Mouse (Mus musculus) heart, embryonic 13.5 days (tissue): ENCODE measurements at regions not wholly inside any gene's neighbourhood (a gene's known extent, or its start where the extent isn't known, plus 50 kb on each side); places are given as distances from the start of the nearest gene placed in this dataset.

ENCODE experiments used
- ATAC-seq: fragments of 200-750 bp; cut with Nextera tagmentation; 2 replicates; pipeline ENCODE4 v1.8.0; 2017; ENCODE audit warnings: moderate TSS enrichment; ENCODE audit not compliant: insufficient number of reproducible peaks, low FRiP score, low TSS enrichment; ENCODE audit errors: extremely low read depth
- H3K27ac ChIP-seq: fragments of 300-500 bp; sonication (generic); replicated peaks from 2 replicates; pipeline ENCODE4 v1.5.1; 2015; ENCODE audit warnings: moderate library complexity, mild to moderate bottlenecking, inconsistent platforms
- H3K27me3 ChIP-seq: fragments of 300-500 bp; sonication (generic); replicated peaks from 2 replicates; pipeline ENCODE4 v1.6.1; 2015; ENCODE audit warnings: mild to moderate bottlenecking, inconsistent platforms
- H3K36me3 ChIP-seq: fragments of 300-500 bp; sonication (generic); 2 replicates; pipeline ENCODE4 v1.6.1; 2015; ENCODE audit warnings: mild to moderate bottlenecking, inconsistent platforms
- H3K4me1 ChIP-seq: fragments of 300-500 bp; sonication (generic); 2 replicates; pipeline ENCODE4 v1.6.1; 2015; ENCODE audit warnings: inconsistent platforms
- H3K4me2 ChIP-seq: fragments of 300-500 bp; sonication (generic); 2 replicates; pipeline ENCODE4 v1.6.1; 2015; ENCODE audit warnings: inconsistent platforms, mild to moderate bottlenecking, moderate library complexity
- H3K4me3 ChIP-seq: fragments of 300-500 bp; sonication (generic); 2 replicates; pipeline ENCODE4 v1.5.1; 2015; ENCODE audit warnings: moderate library complexity, mild to moderate bottlenecking, inconsistent platforms
- H3K9ac ChIP-seq: fragments of 300-500 bp; sonication (generic); 2 replicates; pipeline ENCODE4 v1.6.1; 2015; ENCODE audit warnings: inconsistent platforms, mild to moderate bottlenecking, moderate library complexity
- H3K9me3 ChIP-seq: fragments of 300-500 bp; sonication (generic); 2 replicates; pipeline ENCODE4 v1.6.1; 2016; ENCODE audit warnings: inconsistent platforms
- WGBS: fragments of 180-500 bp; shearing (Covaris S2); methylation state at CpG from one replicate; pipeline ENCODE4 v1.1.7; 2015; ENCODE audit warnings: mixed read lengths; 5-methylcytosine and 5-hydroxymethylcytosine counted together

- 82% methylated on average over 2 of the region's 2 CpGs for WGBS
- Histone ChIP-seq H3K27ac (no peak overlapping the region), H3K4me1 (no peaks in the 10 kb centered on the region), H3K4me3 (no peak overlapping the region), H3K9ac (no peak overlapping the region), H3K27me3 (no peaks in the 10 kb centered on the region), H3K4me2 (no peak overlapping the region), H3K36me3 (no peaks in the 10 kb centered on the region), H3K9me3 (no peaks in the 10 kb centered on the region)
- no peak for ATAC-seq
Measured at GRCm38 (mm10) chr15:52783940-52784339, 1100.8 kb upstream of the Gm7489 start.

GRCm38 (mm10) chr15:52785196-52785595 is 1099.5 kb upstream of the Gm7489 start:
- Histone ChIP-seq H3K4me1 (no peaks in the 10 kb centered on the region), H3K27me3 (no peaks in the 10 kb centered on the region)

GRCm38 (mm10) chr15:52785976-52786375 is 1098.7 kb upstream of the Gm7489 start:
- WGBS, result 71% methylated on average over 8 of the region's 8 CpGs
- Histone ChIP-seq H3K4me3 (no peak overlapping the region), H3K4me2 (no peak overlapping the region), H3K36me3 (no peaks in the 10 kb centered on the region), H3K27ac (no peak overlapping the region), H3K27me3 (no peaks in the 10 kb centered on the region), H3K9me3 (no peaks in the 10 kb centered on the region), H3K4me1 (no peaks in the 10 kb centered on the region), H3K9ac (no peak overlapping the region)
- ATAC-seq, result no peak

More at GRCm38 (mm10) chr15:52785196-52785595, 1099.5 kb upstream of the Gm7489 start:
- ATAC-seq, result no peak
- Histone ChIP-seq H3K9ac (no peak overlapping the region), H3K4me2 (no peak overlapping the region), H3K27ac (no peak overlapping the region), H3K9me3 (no peaks in the 10 kb centered on the region), H3K4me3 (no peak overlapping the region), H3K36me3 (no peaks in the 10 kb centered on the region)
- 61% methylated on average over 3 of the region's 3 CpGs for WGBS

GRCm38 (mm10) chr15:52805479-52806199 is 1079.1 kb upstream of the Gm7489 start:
- H3K27ac ChIP-seq, result no peak overlapping the region
- no peaks in the 10 kb centered on the region for H3K9me3 ChIP-seq
- 54% methylated on average over 4 of the region's 4 CpGs for WGBS

GRCm38 (mm10) chr15:52808622-52809021 is 1076.1 kb upstream of the Gm7489 start:
- WGBS, result 69% methylated on average over 3 of the region's 3 CpGs
- no peaks in the 10 kb centered on the region; the same call in 1 of the 2 replicates for H3K4me1 ChIP-seq

More at GRCm38 (mm10) chr15:52805479-52806199, 1079.1 kb upstream of the Gm7489 start:
- Histone ChIP-seq H3K4me1 (no peaks in the 10 kb centered on the region; the same call in 1 of the 2 replicates), H3K27me3 (no peaks in the 10 kb centered on the region), H3K4me3 (no peak overlapping the region), H3K36me3 (no peaks in the 10 kb centered on the region), H3K9ac (no peak overlapping the region), H3K4me2 (no peak overlapping the region)
- ATAC-seq, result no peak

GRCm38 (mm10) chr15:52820796-52821195 is 1063.9 kb upstream of the Gm7489 start:
- Histone ChIP-seq H3K9ac (no peak overlapping the region), H3K9me3 (no peaks in the 10 kb centered on the region), H3K4me1 (no peaks in the 10 kb centered on the region), H3K4me3 (no peak overlapping the region), H3K4me2 (no peak overlapping the region), H3K27ac (no peak overlapping the region), H3K36me3 (no peaks in the 10 kb centered on the region), H3K27me3 (no peaks in the 10 kb centered on the region)
- 73% methylated on average over 6 of the region's 6 CpGs for WGBS
- ATAC-seq, result no peak

More at GRCm38 (mm10) chr15:52808622-52809021, 1076.1 kb upstream of the Gm7489 start:
- no peak for ATAC-seq
- Histone ChIP-seq H3K9ac (no peak overlapping the region), H3K27ac (no peak overlapping the region), H3K36me3 (no peaks in the 10 kb centered on the region), H3K4me2 (no peak overlapping the region), H3K4me3 (no peak overlapping the region), H3K27me3 (no peaks in the 10 kb centered on the region), H3K9me3 (no peaks in the 10 kb centered on the region)

GRCm38 (mm10) chr15:52836896-52837295 is 1047.8 kb upstream of the Gm7489 start:
- no peaks in the 10 kb centered on the region for H3K36me3 ChIP-seq
- H3K9me3 ChIP-seq, result no peaks in the 10 kb centered on the region
- ATAC-seq, result no peak
- no peak overlapping the region for H3K27ac ChIP-seq
- no peak overlapping the region for H3K4me2 ChIP-seq
- no peak overlapping the region for H3K4me3 ChIP-seq
- no peak overlapping the region for H3K9ac ChIP-seq
- WGBS, result 75% methylated on average over 2 of the region's 2 CpGs
- H3K4me1 ChIP-seq, result no peaks in the 10 kb centered on the region
- no peaks in the 10 kb centered on the region for H3K27me3 ChIP-seq

- ATAC-seq, result no peak
- Histone ChIP-seq H3K27ac (no peak overlapping the region), H3K27me3 (no peaks in the 10 kb centered on the region), H3K4me2 (no peak overlapping the region), H3K9me3 (no peaks in the 10 kb centered on the region), H3K4me3 (no peak overlapping the region), H3K36me3 (no peaks in the 10 kb centered on the region), H3K4me1 (peaks cover 2% of the 10 kb centered on the region; the same call in 1 of the 2 replicates), H3K9ac (no peak overlapping the region)
Measured at GRCm38 (mm10) chr15:52848132-52848531, 1036.6 kb upstream of the Gm7489 start.

GRCm38 (mm10) chr15:52858682-52859081 is 1026.0 kb upstream of the Gm7489 start:
- Histone ChIP-seq H3K9ac (no peak overlapping the region), H3K27ac (no peak overlapping the region), H3K9me3 (no peaks in the 10 kb centered on the region), H3K36me3 (no peaks in the 10 kb centered on the region), H3K4me3 (no peak overlapping the region), H3K4me2 (no peak overlapping the region), H3K4me1 (no peaks in the 10 kb centered on the region), H3K27me3 (no peaks in the 10 kb centered on the region)
- no peak for ATAC-seq
- WGBS, result 75% methylated on average over 4 of the region's 4 CpGs

GRCm38 (mm10) chr15:52863494-52863893 is 1021.2 kb upstream of the Gm7489 start:
- Histone ChIP-seq H3K9me3 (no peaks in the 10 kb centered on the region), H3K27me3 (no peaks in the 10 kb centered on the region), H3K36me3 (no peaks in the 10 kb centered on the region), H3K4me3 (no peak overlapping the region), H3K4me2 (no peak overlapping the region), H3K27ac (no peak overlapping the region), H3K9ac (no peak overlapping the region), H3K4me1 (no peaks in the 10 kb centered on the region)
- WGBS, result 69% methylated on average over 4 of the region's 4 CpGs
- no peak for ATAC-seq

GRCm38 (mm10) chr15:52892244-52892950 is 992.3 kb upstream of the Gm7489 start:
- ATAC-seq, result no peak
- 55% methylated on average over 9 of the region's 9 CpGs for WGBS

GRCm38 (mm10) chr15:52898107-52898506 is 986.6 kb upstream of the Gm7489 start:
- no peak overlapping the region for H3K4me3 ChIP-seq
- no peak for ATAC-seq
- H3K4me1 ChIP-seq, result peaks cover 4% of the 10 kb centered on the region
- no peaks in the 10 kb centered on the region for H3K9me3 ChIP-seq
- no peak overlapping the region for H3K4me2 ChIP-seq
- no peak overlapping the region for H3K27ac ChIP-seq
- no peaks in the 10 kb centered on the region for H3K27me3 ChIP-seq
- no peaks in the 10 kb centered on the region for H3K36me3 ChIP-seq
- WGBS, result 15% methylated on average over 1 of the region's 1 CpGs
- no peak overlapping the region for H3K9ac ChIP-seq

More at GRCm38 (mm10) chr15:52892244-52892950, 992.3 kb upstream of the Gm7489 start:
- Histone ChIP-seq H3K36me3 (no peaks in the 10 kb centered on the region), H3K4me1 (no peaks in the 10 kb centered on the region), H3K27ac (no peak overlapping the region), H3K27me3 (no peaks in the 10 kb centered on the region), H3K4me2 (no peak overlapping the region), H3K9ac (no peak overlapping the region), H3K4me3 (no peak overlapping the region), H3K9me3 (no peaks in the 10 kb centered on the region)
